Mouse (Mus musculus) left cerebral cortex, adult 2 months (tissue): ENCODE measurements around the gene Rbm6. TPM values are rescaled to one million over a fixed set of nuclear protein-coding genes. Genes with fewer than 3 reads are reported as not detected.

Source experiments
- DNase-seq, 2 experiments: peaks; one replicate each; pipeline ENCODE4 v3.0.0; 2021 to 2022; ENCODE audit warnings: low spot score in 2 of 2, mixed read lengths in 1 of 2; ENCODE audit errors: extremely low spot score in 1 of 2
- H3K27ac ChIP-seq: fragments of 200-600 bp; 2 replicates; pipeline ENCODE4 v1.8.1; 2022
- H3K4me3 ChIP-seq: fragments of 200-600 bp; 2 replicates; pipeline ENCODE4 v1.8.1; 2022
- CTCF ChIP-seq: fragments of 200-600 bp; IDR thresholded peaks from 2 replicates; pipeline ENCODE4 v1.8.1; 2022; ENCODE audit warnings: antibody characterized with exemption, mild to moderate bottlenecking, moderate library complexity
- intact Hi-C: fragments of 180-260 bp; cut with DNase I; formaldehyde crosslinking; loops from one replicate; pipeline ENCODE4 v1.15.1; 2025
- total RNA-seq, 2 experiments: library from RNA; stranded (reverse); gene quantifications; 2 replicates each; pipeline ENCODE4 v1.2.3; 2021

Rbm6 gene
- total RNA-seq, 2 experiments from 2014 or later = 66.5 to 68.4 TPM

GRCm38 (mm10) chr9:107771782-107772181 is 101.3 kb downstream of the Rbm6 start:
- no peak for TF ChIP-seq CTCF
- Histone ChIP-seq H3K4me3 (no peak overlapping the region), H3K27ac (no peak overlapping the region)
- intact Hi-C loops = no loop called here
- DNase-seq = no peak

- peak within 1 kb of the TSS; percentile 99 for H3K27ac ChIP-seq
- intact Hi-C loops = no loop called here
- DNase-seq = peak; percentile 93
- no peak for TF ChIP-seq CTCF
- peak within 1 kb of the TSS; percentile 97 for H3K4me3 ChIP-seq
Observed at GRCm38 (mm10) chr9:107770374-107771290, 102.4 kb downstream of the Rbm6 start, which contains the start of gene Rbm5. TSS of gene Rbm5 (minus strand) at chr9:107770996.

- H3K4me3 ChIP-seq = peak overlapping the region; percentile 97
- DNase-seq = no peak
Observed at GRCm38 (mm10) chr9:107770037-107770373, 103.0 kb downstream of the Rbm6 start.

GRCm38 (mm10) chr9:107769445-107770000 is 103.5 kb downstream of the Rbm6 start:
- intact Hi-C loops = loop anchor here (2.0 kb wide), 1 partner anchor 21 kb away; no protein-coding TSS in a partner anchor
- H3K27ac ChIP-seq = peak overlapping the region; percentile 99; the same call in 1 of the 2 replicates
- H3K4me3 ChIP-seq = peak overlapping the region; percentile 97
- DNase-seq = no peak
- TF ChIP-seq CTCF = peak; percentile 17

More at GRCm38 (mm10) chr9:107770037-107770373, 103.0 kb downstream of the Rbm6 start:
- no peak for TF ChIP-seq CTCF
- H3K27ac ChIP-seq = peak overlapping the region; percentile 99
- intact Hi-C loops = no loop called here

GRCm38 (mm10) chr9:107768851-107769250 is 104.2 kb downstream of the Rbm6 start:
- H3K27ac ChIP-seq = no peak overlapping the region; the same call in 1 of the 2 replicates
- no peak for DNase-seq
- H3K4me3 ChIP-seq = peak overlapping the region; percentile 97
- TF ChIP-seq CTCF = no peak
- intact Hi-C loops = loop anchor here (2.0 kb wide), 1 partner anchor 20 kb away; no protein-coding TSS in a partner anchor

- Histone ChIP-seq H3K4me3 (no peak overlapping the region), H3K27ac (no peak overlapping the region)
- DNase-seq = no peak
- intact Hi-C loops = no loop called here
- no peak for TF ChIP-seq CTCF
Observed at GRCm38 (mm10) chr9:107759593-107759992, 113.4 kb downstream of the Rbm6 start.

GRCm38 (mm10) chr9:107750378-107750777 is 122.7 kb downstream of the Rbm6 start:
- Histone ChIP-seq H3K27ac (no peak overlapping the region), H3K4me3 (no peak overlapping the region)
- intact Hi-C loops = no loop called here
- DNase-seq = no peak
- no peak for TF ChIP-seq CTCF

- TF ChIP-seq CTCF = no peak
- no peak overlapping the region for H3K4me3 ChIP-seq
- H3K27ac ChIP-seq = no peak overlapping the region
- no peak for DNase-seq
- intact Hi-C loops = loop anchor here (2.0 kb wide), 1 partner anchor 21 kb away; no protein-coding TSS in a partner anchor
Observed at GRCm38 (mm10) chr9:107748063-107748462, 125.0 kb downstream of the Rbm6 start.

GRCm38 (mm10) chr9:107747310-107747709 is 125.7 kb downstream of the Rbm6 start:
- DNase-seq = no peak
- TF ChIP-seq CTCF = no peak

GRCm38 (mm10) chr9:107746679-107747078 is 126.4 kb downstream of the Rbm6 start:
- peak; percentile 51 for TF ChIP-seq CTCF
- H3K27ac ChIP-seq = no peak overlapping the region
- intact Hi-C loops = no loop called here
- no peak overlapping the region for H3K4me3 ChIP-seq
- no peak for DNase-seq

More at GRCm38 (mm10) chr9:107747310-107747709, 125.7 kb downstream of the Rbm6 start:
- intact Hi-C loops = no loop called here
- no peak overlapping the region for H3K27ac ChIP-seq
- H3K4me3 ChIP-seq = no peak overlapping the region

GRCm38 (mm10) chr9:107744061-107744460 is 129.0 kb downstream of the Rbm6 start:
- no peak for TF ChIP-seq CTCF
- H3K4me3 ChIP-seq = no peak overlapping the region
- H3K27ac ChIP-seq = no peak overlapping the region
- DNase-seq = peak in 1 of 2 experiments; percentile 8
- intact Hi-C loops = no loop called here

- H3K4me3 ChIP-seq = no peak overlapping the region
- peak; percentile 44 for TF ChIP-seq CTCF
- no peak overlapping the region for H3K27ac ChIP-seq
- intact Hi-C loops = loop anchor here (1.0 kb wide), 3 partner anchors 29 to 94 kb away; partner anchors contain the start of gene Sema3f
- DNase-seq = peak in 1 of 2 experiments; percentile 39
Observed at GRCm38 (mm10) chr9:107738841-107739202, 134.2 kb downstream of the Rbm6 start.
